Mouse (Mus musculus) brain, embryonic 14.5 days (tissue): Measurements from ENCODE around the gene Lipc.

Source experiments
- CTCF ChIP-seq: fragments of 200-500 bp; IDR thresholded peaks from 2 replicates; pipeline ENCODE4 v1.5.1; 2012; ENCODE audit warnings: inconsistent platforms, mild to moderate bottlenecking, moderate library complexity, borderline replicate concordance; ENCODE audit not compliant: insufficient read depth, insufficient read length; ENCODE audit errors: extremely low read depth
- POLR2A ChIP-seq: fragments of 200-500 bp; IDR thresholded peaks from 2 replicates; pipeline ENCODE4 v1.6.1; 2012; ENCODE audit warnings: mild to moderate bottlenecking, inconsistent platforms, borderline replicate concordance; ENCODE audit not compliant: poor library complexity, insufficient read depth, insufficient read length, severe bottlenecking; ENCODE audit errors: extremely low read depth

GRCm38 (mm10) chr9:70952126-70952525, at the start of gene Lipc:
- TF ChIP-seq CTCF (no peak), POLR2A (no peak)
